Mouse (Mus musculus) neural tube, embryonic 13.5 days (tissue): ENCODE results near the gene Macrod1. TPM values are rescaled to one million over a fixed set of nuclear protein-coding genes. Genes with fewer than 3 reads are reported as not detected.
"Not testable (repeated sequence)": the region's sequence is repeated elsewhere in the genome, so short reads cannot be mapped to it uniquely, and the experiment has no call there.

Experiments used
- ATAC-seq: fragments of 200-750 bp; cut with Nextera tagmentation; 2 replicates; pipeline ENCODE4 v1.8.0; 2017; ENCODE audit warnings: low read depth, mild to moderate bottlenecking, moderate TSS enrichment, moderate library complexity
- H3K27ac ChIP-seq: fragments of 300-500 bp; sonication (generic); replicated peaks from 2 replicates; pipeline ENCODE4 v1.5.1; 2015; ENCODE audit warnings: moderate library complexity, mild to moderate bottlenecking, inconsistent platforms
- H3K27me3 ChIP-seq: fragments of 300-500 bp; sonication (generic); 2 replicates; pipeline ENCODE4 v1.6.1; 2015; ENCODE audit warnings: mild to moderate bottlenecking, inconsistent platforms
- H3K36me3 ChIP-seq: fragments of 300-500 bp; sonication (generic); 2 replicates; pipeline ENCODE4 v1.6.1; 2015; ENCODE audit warnings: mild to moderate bottlenecking, inconsistent platforms
- H3K4me1 ChIP-seq: fragments of 300-500 bp; sonication (generic); replicated peaks from 2 replicates; pipeline ENCODE4 v1.6.1; 2015; ENCODE audit warnings: inconsistent platforms
- H3K4me2 ChIP-seq: fragments of 300-500 bp; sonication (generic); 2 replicates; pipeline ENCODE4 v1.6.1; 2015; ENCODE audit warnings: inconsistent platforms, mild to moderate bottlenecking, moderate library complexity
- H3K4me3 ChIP-seq: fragments of 300-500 bp; sonication (generic); 2 replicates; pipeline ENCODE4 v1.5.1; 2015; ENCODE audit warnings: mild to moderate bottlenecking, inconsistent platforms
- H3K9ac ChIP-seq: fragments of 300-500 bp; sonication (generic); 2 replicates; pipeline ENCODE4 v1.6.1; 2015; ENCODE audit warnings: moderate library complexity, mild to moderate bottlenecking, inconsistent platforms
- H3K9me3 ChIP-seq: fragments of 300-500 bp; sonication (generic); 2 replicates; pipeline ENCODE4 v1.6.1; 2016; ENCODE audit warnings: inconsistent platforms
- WGBS: fragments of 180-500 bp; shearing (Covaris S2); methylation state at CpG from one replicate; pipeline ENCODE4 v1.1.7; 2015; 5-methylcytosine and 5-hydroxymethylcytosine counted together
- polyA plus RNA-seq: library from polyadenylated mRNA; unstranded; fragments of >200 nt; fragmentation: Nextera tagmentation; extraction: Ambion mirVana; gene quantifications from 2 replicates; pipeline ENCODE4 v1.2.1, GENCODE M21; 2015

Macrod1 gene
- polyA plus RNA-seq, 1 experiment from 2014 or later = 5.2 TPM

DNA sequence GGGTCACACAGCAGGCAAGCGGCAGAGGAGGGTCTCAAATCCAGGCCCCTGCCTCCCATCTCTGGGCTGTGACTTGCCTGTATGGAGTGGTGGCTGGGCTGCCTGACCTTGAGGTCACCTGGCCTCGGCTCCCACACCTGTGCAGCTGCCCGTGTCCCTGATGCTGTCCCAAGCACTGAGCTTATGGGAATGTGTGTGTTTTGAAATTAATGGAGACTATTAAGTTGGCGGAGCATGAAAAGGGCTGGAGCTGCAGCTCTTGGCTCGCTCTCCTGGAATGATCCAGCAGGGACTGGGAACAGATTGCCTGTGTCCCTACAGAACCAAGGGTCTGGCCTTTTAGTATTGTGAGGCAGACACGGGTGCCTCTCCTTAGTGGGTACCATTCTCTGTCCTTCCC, 15.6 kb downstream of the Macrod1 start:
- no peak for ATAC-seq
- Histone ChIP-seq H3K4me3 (no peak overlapping the region), H3K9me3 (no peaks in the 10 kb centered on the region), H3K4me2 (no peak overlapping the region), H3K27ac (no peak overlapping the region; the same call in 1 of the 2 replicates), H3K27me3 (peaks cover 62% of the 10 kb centered on the region), H3K36me3 (no peaks in the 10 kb centered on the region), H3K4me1 (peaks cover 75% of the 10 kb centered on the region), H3K9ac (no peak overlapping the region)
- WGBS = 55% methylated on average over 6 of the region's 6 CpGs

DNA sequence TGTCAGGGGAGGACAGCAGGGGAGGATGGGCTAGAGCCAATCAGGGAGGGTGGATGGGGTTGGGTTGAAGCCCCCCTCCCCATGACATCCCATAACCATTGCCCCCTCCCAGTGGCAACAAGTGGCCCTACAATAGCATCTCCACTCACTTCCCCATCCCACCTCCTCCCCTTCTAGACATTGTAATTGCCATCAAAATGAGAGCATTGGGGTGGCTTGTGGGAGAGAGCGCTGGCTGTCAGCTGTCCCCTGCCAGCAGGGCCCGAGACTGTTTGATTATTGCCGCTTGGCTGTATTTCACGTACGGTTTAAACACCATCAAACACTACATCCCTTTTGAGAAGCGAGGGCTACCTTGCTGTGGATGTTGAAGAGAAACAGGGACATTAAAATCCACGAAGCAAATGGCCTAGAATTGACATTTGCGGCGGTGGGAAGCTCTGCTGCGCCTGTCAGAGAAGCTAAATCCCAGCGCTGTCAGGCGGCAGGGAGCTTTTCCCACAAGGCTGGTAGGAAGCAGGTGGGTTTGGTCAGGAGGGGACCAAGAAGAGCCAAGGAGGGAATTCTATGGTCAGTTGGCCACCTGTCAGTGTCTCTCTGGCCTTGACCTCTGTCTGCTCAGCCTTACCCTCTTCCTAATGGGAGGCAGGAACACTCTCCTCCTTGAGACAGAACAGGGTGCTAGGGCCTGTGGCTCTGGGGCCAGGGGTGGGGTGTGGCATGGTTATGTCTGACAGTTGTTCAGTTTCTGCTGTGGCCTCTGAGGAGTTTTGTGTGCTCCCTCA, 17.6 kb downstream of the Macrod1 start:
- Histone ChIP-seq H3K27ac (0 out of 2 replicates have a peak overlapping the region, but pooled peaks have one; percentile 42), H3K9me3 (no peaks in the 10 kb centered on the region), H3K4me1 (peaks cover 75% of the 10 kb centered on the region), H3K36me3 (no peaks in the 10 kb centered on the region), H3K4me2 (no peak overlapping the region), H3K27me3 (peaks cover 77% of the 10 kb centered on the region), H3K9ac (no peak overlapping the region), H3K4me3 (no peak overlapping the region)
- no peak for ATAC-seq
- 19% methylated on average over 12 of the region's 12 CpGs for WGBS

DNA sequence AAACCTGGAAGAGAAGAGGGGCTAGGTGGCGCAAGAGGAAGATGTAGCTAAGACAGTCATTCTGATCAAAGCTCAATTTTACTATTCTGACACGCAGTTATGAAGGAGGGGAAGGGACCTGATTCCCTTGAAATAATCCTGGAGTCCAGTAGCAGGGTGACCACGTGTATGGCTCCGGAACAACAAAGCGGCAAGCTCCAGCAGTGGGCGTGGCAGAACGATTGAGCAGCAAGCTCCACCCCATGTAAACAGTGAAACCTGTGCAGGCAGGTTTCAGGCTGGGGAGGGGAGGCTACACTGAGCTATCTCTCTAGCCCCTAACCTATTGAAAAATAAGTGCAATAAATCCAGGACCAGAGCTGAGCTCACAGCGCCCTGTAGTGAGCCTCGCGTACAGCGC, 18.7 kb downstream of the Macrod1 start:
- not testable (repeated sequence) for H3K4me2 ChIP-seq, H3K9me3 ChIP-seq, ATAC-seq, H3K27ac ChIP-seq, H3K36me3 ChIP-seq, H3K9ac ChIP-seq, H3K4me3 ChIP-seq
- Histone ChIP-seq H3K27me3 (peaks cover 82% of the 10 kb centered on the region), H3K4me1 (peaks cover 75% of the 10 kb centered on the region)
- 85% methylated on average over 11 of the region's 11 CpGs for WGBS

DNA sequence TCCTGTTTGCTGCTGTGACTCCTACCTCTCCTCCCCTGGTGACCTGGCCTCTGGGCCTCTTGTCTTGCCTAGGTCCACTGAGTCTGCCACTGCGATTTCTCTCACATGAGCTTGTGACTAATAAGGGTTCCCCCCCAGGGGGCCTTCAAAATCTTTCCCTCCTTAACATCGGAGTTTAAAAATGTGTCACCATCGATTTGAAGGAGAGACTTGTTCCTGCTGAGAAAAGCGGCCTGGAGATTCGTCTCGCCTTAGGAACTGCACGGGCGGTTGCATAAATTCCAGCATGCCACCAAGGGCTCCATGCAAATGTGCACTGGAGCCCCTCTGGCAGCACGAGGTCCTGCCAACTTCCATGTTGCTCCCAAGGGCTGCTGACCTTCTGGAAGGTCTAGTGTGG, 21.1 kb downstream of the Macrod1 start:
- ATAC-seq = no peak
- H3K9ac ChIP-seq = no peak overlapping the region
- H3K4me3 ChIP-seq = no peak overlapping the region
- 39% methylated on average over 9 of the region's 9 CpGs for WGBS
- no peak overlapping the region for H3K4me2 ChIP-seq
- H3K4me1 ChIP-seq = peaks cover 55% of the 10 kb centered on the region
- H3K9me3 ChIP-seq = no peaks in the 10 kb centered on the region
- no peak overlapping the region for H3K27ac ChIP-seq
- H3K27me3 ChIP-seq = peaks cover 74% of the 10 kb centered on the region
- H3K36me3 ChIP-seq = no peaks in the 10 kb centered on the region

DNA sequence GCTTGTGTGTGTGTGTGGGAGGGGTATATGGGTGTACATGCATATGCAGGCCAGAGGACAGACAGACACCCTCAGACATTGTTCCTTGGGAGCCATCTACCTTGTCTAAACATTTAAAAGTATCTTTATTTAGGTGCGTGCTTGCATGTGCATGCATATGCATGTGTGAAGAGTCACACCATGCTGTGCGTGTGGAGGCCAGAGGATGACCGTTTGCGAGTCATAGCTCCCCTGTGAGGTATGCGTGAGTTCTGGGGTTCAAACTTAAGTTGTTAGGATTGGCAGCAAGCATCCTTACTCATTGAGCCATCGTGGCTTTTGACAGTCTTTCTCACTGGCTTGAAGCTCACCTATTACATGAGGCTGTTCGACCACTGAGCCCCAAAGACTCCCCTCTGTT, 21.7 kb downstream of the Macrod1 start:
- Histone ChIP-seq H3K36me3 (no peaks in the 10 kb centered on the region), H3K4me2 (no peak overlapping the region), H3K9ac (no peak overlapping the region), H3K27ac (no peak overlapping the region), H3K4me3 (no peak overlapping the region), H3K27me3 (peaks cover 70% of the 10 kb centered on the region), H3K9me3 (no peaks in the 10 kb centered on the region), H3K4me1 (peaks cover 55% of the 10 kb centered on the region)
- ATAC-seq = no peak
- WGBS = 85% methylated on average over 7 of the region's 7 CpGs

DNA sequence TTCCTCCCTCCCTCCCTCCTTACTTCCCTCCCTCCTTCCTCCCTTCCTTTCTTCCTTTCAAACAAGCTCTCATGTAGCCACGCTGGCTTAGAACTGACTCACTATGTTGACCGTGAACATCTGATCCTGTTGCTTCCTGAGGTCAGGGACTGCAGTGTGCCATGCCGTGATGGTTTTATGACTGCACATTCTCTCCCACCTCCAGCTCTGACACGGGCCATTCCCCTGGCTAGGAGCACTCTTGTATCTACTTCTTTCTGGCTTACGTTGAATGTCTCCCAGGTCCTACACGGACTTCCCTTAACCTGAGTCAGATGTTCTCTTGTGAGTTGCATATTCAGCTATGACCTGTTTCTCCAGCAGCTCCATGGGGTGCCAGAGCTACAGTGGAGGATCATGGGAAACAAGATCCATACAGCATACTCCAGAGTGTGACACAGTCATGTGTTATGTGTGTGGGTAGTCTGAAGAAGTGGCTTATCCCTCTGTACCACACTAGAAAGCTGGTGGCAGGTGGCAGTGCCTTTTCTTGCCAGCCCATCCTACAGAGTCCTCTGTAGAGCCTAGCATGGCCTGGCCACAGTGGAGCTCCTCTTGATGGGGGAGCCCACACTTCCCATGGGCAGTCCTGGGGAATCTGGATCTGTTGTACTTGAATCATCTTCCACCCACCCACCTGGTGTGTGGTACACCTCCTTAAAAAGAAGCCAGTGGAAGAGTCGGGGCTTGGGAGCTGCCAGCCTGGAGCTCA, 25.1 kb downstream of the Macrod1 start:
- Histone ChIP-seq H3K9ac (no peak overlapping the region), H3K9me3 (no peaks in the 10 kb centered on the region), H3K36me3 (no peaks in the 10 kb centered on the region), H3K4me2 (no peak overlapping the region), H3K27me3 (peaks cover 48% of the 10 kb centered on the region), H3K4me3 (no peak overlapping the region), H3K4me1 (peaks cover 67% of the 10 kb centered on the region), H3K27ac (no peak overlapping the region)
- ATAC-seq = no peak
- whole genome bisulfite sequencing = 67% methylated on average over 7 of the region's 7 CpGs

DNA sequence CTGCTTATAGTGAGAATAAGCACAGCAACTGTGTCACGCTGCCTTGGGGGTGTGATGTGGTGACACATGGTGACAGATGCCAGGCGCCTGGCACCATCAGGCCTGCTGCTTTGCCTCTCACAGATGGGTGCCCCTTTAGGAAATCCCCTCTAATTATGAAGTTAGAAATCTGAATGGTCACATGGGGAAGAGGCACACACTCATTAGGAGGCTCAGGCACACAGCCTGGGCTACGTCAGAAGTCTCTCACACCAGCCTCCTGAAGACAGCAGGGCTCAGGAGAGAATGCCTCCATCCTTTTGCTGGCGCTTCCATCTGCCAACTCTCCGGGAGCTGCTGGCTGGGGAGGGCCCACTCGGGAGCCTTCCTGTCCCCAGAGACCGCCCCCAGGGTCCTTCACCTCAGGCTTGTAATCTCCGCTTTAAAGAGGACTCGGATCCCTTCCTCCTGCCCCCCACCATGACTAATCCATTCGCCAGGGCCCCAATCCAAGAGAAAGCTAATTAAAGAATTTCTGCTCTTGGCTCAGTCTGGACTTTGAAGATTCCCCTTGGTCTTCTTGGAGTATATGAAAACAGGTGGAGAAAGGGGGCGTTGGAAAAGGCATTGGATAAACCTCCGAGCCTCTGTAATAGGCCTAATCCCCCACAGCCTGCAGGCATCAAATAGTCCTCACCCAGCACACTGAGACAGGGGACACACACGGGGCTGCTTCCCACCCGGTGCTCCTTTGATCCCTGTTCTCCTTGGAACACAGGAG, 26.6 kb downstream of the Macrod1 start:
- 15% methylated on average over 14 of the region's 14 CpGs for WGBS
- ATAC-seq = peak; percentile 32; the same call in 1 of the 2 replicates
- H3K27ac ChIP-seq = peak overlapping the region; percentile 59
- H3K4me1 ChIP-seq = peaks cover 65% of the 10 kb centered on the region
- no peaks in the 10 kb centered on the region for H3K9me3 ChIP-seq
- H3K27me3 ChIP-seq = peaks cover 50% of the 10 kb centered on the region
- H3K36me3 ChIP-seq = no peaks in the 10 kb centered on the region
- H3K4me3 ChIP-seq = no peak overlapping the region
- H3K4me2 ChIP-seq = no peak overlapping the region
- no peak overlapping the region for H3K9ac ChIP-seq

DNA sequence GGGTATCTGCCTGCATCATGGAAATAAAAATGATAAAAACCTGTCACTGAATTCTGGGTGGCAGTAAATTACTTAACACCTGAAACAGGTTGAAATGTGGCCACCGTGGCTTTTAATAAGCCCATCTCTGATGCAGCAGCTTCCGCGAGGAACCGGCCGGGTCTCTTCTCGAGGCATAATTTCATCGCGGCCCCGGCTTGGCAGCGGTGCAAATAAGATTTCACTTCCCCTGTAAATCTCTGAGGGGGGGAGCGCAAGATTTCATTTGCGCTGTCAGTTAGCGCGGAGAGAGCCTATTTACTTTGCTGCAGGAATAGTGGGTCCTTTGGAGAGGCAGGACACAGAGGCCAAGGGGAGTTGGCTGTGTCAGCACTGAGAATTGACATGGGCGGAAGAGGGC, 28.1 kb downstream of the Macrod1 start:
- Histone ChIP-seq H3K27ac (peak overlapping the region; percentile 56), H3K4me2 (no peak overlapping the region), H3K4me3 (no peak overlapping the region), H3K9ac (0 out of 2 replicates have a peak overlapping the region, but pooled peaks have one; percentile 12), H3K4me1 (peaks cover 65% of the 10 kb centered on the region), H3K9me3 (no peaks in the 10 kb centered on the region), H3K36me3 (no peaks in the 10 kb centered on the region), H3K27me3 (peaks cover 40% of the 10 kb centered on the region)
- 51% methylated on average over 15 of the region's 15 CpGs for WGBS
- ATAC-seq = no peak

DNA sequence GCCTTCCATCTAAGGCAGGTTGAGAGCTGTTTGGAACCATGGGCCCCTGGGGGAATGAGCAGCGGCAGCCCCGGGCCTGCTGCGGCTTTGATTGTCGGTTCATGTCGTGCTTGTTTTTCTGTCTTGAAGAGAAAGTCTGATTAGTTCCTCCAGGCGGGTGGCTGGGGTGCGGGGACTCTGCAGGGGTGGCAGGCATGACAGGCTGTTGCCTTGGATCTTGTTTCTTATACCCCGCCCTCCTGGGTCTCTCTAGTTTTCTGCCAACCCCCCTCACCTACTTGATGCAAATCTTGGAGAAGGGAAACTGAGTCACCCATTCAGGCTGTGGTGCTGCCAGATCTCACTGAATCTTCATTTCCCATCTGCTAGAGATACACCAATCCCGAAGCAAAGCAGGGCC, 31.9 kb downstream of the Macrod1 start:
- Histone ChIP-seq H3K27ac (no peak overlapping the region), H3K4me2 (no peak overlapping the region), H3K9ac (no peak overlapping the region), H3K4me3 (no peak overlapping the region), H3K36me3 (no peaks in the 10 kb centered on the region), H3K4me1 (peaks cover 85% of the 10 kb centered on the region), H3K9me3 (no peaks in the 10 kb centered on the region), H3K27me3 (peaks cover 29% of the 10 kb centered on the region)
- WGBS = 16% methylated on average over 9 of the region's 9 CpGs
- ATAC-seq = no peak

DNA sequence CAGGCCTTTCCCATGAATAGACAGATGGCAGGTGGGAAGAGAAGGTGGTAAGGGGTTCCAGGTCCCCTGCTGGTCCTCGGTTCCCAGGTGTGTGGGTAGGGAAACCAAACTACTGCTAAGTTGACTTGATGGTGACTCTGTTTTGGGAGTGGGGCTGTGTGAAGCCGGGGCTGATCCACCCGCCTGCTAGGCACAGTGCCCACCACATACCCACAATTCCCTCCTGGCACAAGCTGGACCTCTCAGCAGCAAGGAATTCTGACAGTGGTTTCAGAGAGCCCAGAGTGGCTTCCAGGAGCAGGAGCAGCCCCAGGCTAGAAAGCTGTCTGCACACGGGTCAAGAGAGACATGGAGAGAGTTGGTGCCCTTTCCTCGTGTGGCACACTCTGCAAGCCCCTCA, 32.4 kb downstream of the Macrod1 start:
- 60% methylated on average over 5 of the region's 5 CpGs for WGBS
- Histone ChIP-seq H3K27me3 (peaks cover 29% of the 10 kb centered on the region), H3K9ac (no peak overlapping the region), H3K4me2 (no peak overlapping the region), H3K36me3 (no peaks in the 10 kb centered on the region), H3K4me1 (peaks cover 85% of the 10 kb centered on the region), H3K9me3 (no peaks in the 10 kb centered on the region), H3K4me3 (no peak overlapping the region), H3K27ac (no peak overlapping the region)
- no peak for ATAC-seq

DNA sequence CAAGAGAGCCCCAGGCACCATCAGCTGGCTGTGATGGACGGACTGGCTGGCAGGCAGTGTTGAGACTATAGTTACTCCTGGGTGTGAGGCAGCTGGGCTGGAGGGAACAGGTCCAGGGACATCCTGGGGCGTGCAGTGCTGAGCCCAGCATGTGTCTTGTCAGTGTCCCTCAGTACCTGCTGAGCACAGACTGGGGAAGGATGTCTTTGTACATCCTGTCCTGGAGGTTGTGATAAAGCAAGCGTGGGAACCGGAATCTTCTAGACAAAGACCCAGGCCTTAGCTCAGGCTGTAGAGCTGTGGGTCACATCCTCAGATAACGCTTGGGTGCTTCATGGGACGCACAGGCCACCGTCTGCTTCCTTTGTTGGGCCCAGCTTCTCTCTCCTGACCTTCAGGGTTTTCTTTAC, 33.2 kb downstream of the Macrod1 start:
- no peaks in the 10 kb centered on the region for H3K9me3 ChIP-seq
- no peak overlapping the region for H3K4me2 ChIP-seq
- peaks cover 80% of the 10 kb centered on the region for H3K4me1 ChIP-seq
- WGBS = 44% methylated on average over 7 of the region's 7 CpGs
- ATAC-seq = no peak
- no peaks in the 10 kb centered on the region for H3K36me3 ChIP-seq
- H3K9ac ChIP-seq = peak overlapping the region; percentile 2; the same call in 1 of the 2 replicates
- peaks cover 35% of the 10 kb centered on the region for H3K27me3 ChIP-seq
- H3K27ac ChIP-seq = peak overlapping the region; percentile 72
- H3K4me3 ChIP-seq = no peak overlapping the region
